Mouse (Mus musculus) heart, embryonic 13.5 days (tissue): ENCODE measurements around the gene Asl. TPM values are rescaled to one million over a fixed set of nuclear protein-coding genes. Genes with fewer than 3 reads are reported as not detected.
"Not testable (repeated sequence)": the region's sequence is repeated elsewhere in the genome, so short reads cannot be mapped to it uniquely, and the experiment has no call there.

Experiments used
- ATAC-seq: fragments of 200-750 bp; cut with Nextera tagmentation; 2 replicates; pipeline ENCODE4 v1.8.0; 2017; ENCODE audit warnings: moderate TSS enrichment; ENCODE audit not compliant: insufficient number of reproducible peaks, low FRiP score, low TSS enrichment; ENCODE audit errors: extremely low read depth
- H3K27ac ChIP-seq: fragments of 300-500 bp; sonication (generic); replicated peaks from 2 replicates; pipeline ENCODE4 v1.5.1; 2015; ENCODE audit warnings: moderate library complexity, mild to moderate bottlenecking, inconsistent platforms
- H3K27me3 ChIP-seq: fragments of 300-500 bp; sonication (generic); replicated peaks from 2 replicates; pipeline ENCODE4 v1.6.1; 2015; ENCODE audit warnings: mild to moderate bottlenecking, inconsistent platforms
- H3K36me3 ChIP-seq: fragments of 300-500 bp; sonication (generic); 2 replicates; pipeline ENCODE4 v1.6.1; 2015; ENCODE audit warnings: mild to moderate bottlenecking, inconsistent platforms
- H3K4me1 ChIP-seq: fragments of 300-500 bp; sonication (generic); 2 replicates; pipeline ENCODE4 v1.6.1; 2015; ENCODE audit warnings: inconsistent platforms
- H3K4me2 ChIP-seq: fragments of 300-500 bp; sonication (generic); 2 replicates; pipeline ENCODE4 v1.6.1; 2015; ENCODE audit warnings: inconsistent platforms, mild to moderate bottlenecking, moderate library complexity
- H3K4me3 ChIP-seq: fragments of 300-500 bp; sonication (generic); 2 replicates; pipeline ENCODE4 v1.5.1; 2015; ENCODE audit warnings: moderate library complexity, mild to moderate bottlenecking, inconsistent platforms
- H3K9ac ChIP-seq: fragments of 300-500 bp; sonication (generic); 2 replicates; pipeline ENCODE4 v1.6.1; 2015; ENCODE audit warnings: inconsistent platforms, mild to moderate bottlenecking, moderate library complexity
- H3K9me3 ChIP-seq: fragments of 300-500 bp; sonication (generic); 2 replicates; pipeline ENCODE4 v1.6.1; 2016; ENCODE audit warnings: inconsistent platforms
- WGBS: fragments of 180-500 bp; shearing (Covaris S2); methylation state at CpG from one replicate; pipeline ENCODE4 v1.1.7; 2015; ENCODE audit warnings: mixed read lengths; 5-methylcytosine and 5-hydroxymethylcytosine counted together
- polyA plus RNA-seq: library from polyadenylated mRNA; unstranded; fragments of >200 nt; fragmentation: Nextera tagmentation; extraction: Ambion mirVana; gene quantifications from 2 replicates; pipeline ENCODE4 v1.2.1, GENCODE M21; 2015

Asl gene
- polyA plus RNA-seq, 1 experiment from 2014 or later, result 18.7 TPM

GRCm38 (mm10) chr5:130044201-130044695 lies 15.2 kb upstream of the Asl start:
- Histone ChIP-seq H3K36me3 (peaks cover 73% of the 10 kb centered on the region), H3K4me1 (peaks cover 20% of the 10 kb centered on the region), H3K27ac (no peak overlapping the region), H3K9me3 (no peaks in the 10 kb centered on the region), H3K27me3 (peaks cover 65% of the 10 kb centered on the region), H3K4me3 (no peak overlapping the region), H3K4me2 (no peak overlapping the region), H3K9ac (no peak overlapping the region)
- no peak for ATAC-seq
- 82% methylated on average over 7 of the region's 7 CpGs for WGBS

- peaks cover 60% of the 10 kb centered on the region for H3K27me3 ChIP-seq
- ATAC-seq, result no peak
Measured at GRCm38 (mm10) chr5:130043741-130044140, 14.7 kb upstream of the Asl start.

GRCm38 (mm10) chr5:130041262-130041661 lies 12.2 kb upstream of the Asl start:
- H3K27ac ChIP-seq, result no peak overlapping the region
- H3K4me3 ChIP-seq, result no peak overlapping the region
- H3K9me3 ChIP-seq, result no peaks in the 10 kb centered on the region
- ATAC-seq, result no peak
- no peak overlapping the region for H3K4me2 ChIP-seq
- peaks cover 55% of the 10 kb centered on the region for H3K27me3 ChIP-seq
- no peak overlapping the region for H3K9ac ChIP-seq
- H3K36me3 ChIP-seq, result peaks cover 67% of the 10 kb centered on the region
- 86% methylated on average over 4 of the region's 4 CpGs for WGBS
- H3K4me1 ChIP-seq, result peaks cover 8% of the 10 kb centered on the region

More at GRCm38 (mm10) chr5:130043741-130044140, 14.7 kb upstream of the Asl start:
- no peak overlapping the region for H3K4me2 ChIP-seq
- H3K36me3 ChIP-seq, result peaks cover 69% of the 10 kb centered on the region
- H3K9ac ChIP-seq, result no peak overlapping the region
- H3K9me3 ChIP-seq, result no peaks in the 10 kb centered on the region
- peaks cover 17% of the 10 kb centered on the region for H3K4me1 ChIP-seq
- 88% methylated on average over 3 of the region's 3 CpGs for WGBS
- H3K27ac ChIP-seq, result no peak overlapping the region
- H3K4me3 ChIP-seq, result no peak overlapping the region

DNA sequence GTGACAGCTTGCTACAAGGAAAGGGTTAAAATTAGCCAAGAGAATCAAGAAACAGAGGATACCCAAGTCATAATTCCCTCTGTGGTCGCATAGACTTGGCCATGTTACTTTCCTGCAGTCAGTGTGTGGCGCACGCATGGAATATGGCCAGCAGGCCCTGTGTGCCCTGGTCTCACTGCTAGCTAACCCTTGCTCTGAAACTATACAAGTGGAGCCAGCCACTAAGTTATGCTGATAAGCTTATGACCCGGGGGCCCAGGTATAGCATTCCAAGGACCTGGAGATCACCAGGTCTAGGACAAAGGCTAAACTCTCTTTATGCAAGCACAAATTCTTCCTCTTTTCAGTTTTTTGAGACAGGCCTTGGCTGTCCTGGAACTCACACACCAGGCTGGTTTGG lies 11.8 kb upstream of the Asl start:
- Histone ChIP-seq H3K9ac (no peak overlapping the region), H3K27me3 (peaks cover 52% of the 10 kb centered on the region), H3K4me3 (no peak overlapping the region), H3K9me3 (no peaks in the 10 kb centered on the region), H3K27ac (no peak overlapping the region), H3K36me3 (peaks cover 68% of the 10 kb centered on the region), H3K4me2 (no peak overlapping the region), H3K4me1 (0 out of 2 replicates have a peak, but pooled peaks cover 3% of the 10 kb centered on the region)
- ATAC-seq, result no peak
- 88% methylated on average over 4 of the region's 4 CpGs for WGBS

- Histone ChIP-seq H3K27ac (no peak overlapping the region; the same call in 1 of the 2 replicates), H3K27me3 (peaks cover 24% of the 10 kb centered on the region; the same call in 1 of the 2 replicates), H3K4me2 (no peak overlapping the region), H3K36me3 (peaks cover 66% of the 10 kb centered on the region), H3K9me3 (no peaks in the 10 kb centered on the region), H3K4me1 (0 out of 2 replicates have a peak, but pooled peaks cover 8% of the 10 kb centered on the region), H3K4me3 (no peak overlapping the region), H3K9ac (no peak overlapping the region)
- ATAC-seq, result no peak
- 62% methylated on average over 19 of the region's 19 CpGs for WGBS
Measured at GRCm38 (mm10) chr5:130037752-130038455, 8.9 kb upstream of the Asl start.

- 67% methylated on average over 2 of the region's 2 CpGs for WGBS
- ATAC-seq, result not testable (repeated sequence)
- H3K36me3 ChIP-seq, result peaks cover 50% of the 10 kb centered on the region
Measured at GRCm38 (mm10) chr5:130036300-130036699, 7.3 kb upstream of the Asl start.

DNA sequence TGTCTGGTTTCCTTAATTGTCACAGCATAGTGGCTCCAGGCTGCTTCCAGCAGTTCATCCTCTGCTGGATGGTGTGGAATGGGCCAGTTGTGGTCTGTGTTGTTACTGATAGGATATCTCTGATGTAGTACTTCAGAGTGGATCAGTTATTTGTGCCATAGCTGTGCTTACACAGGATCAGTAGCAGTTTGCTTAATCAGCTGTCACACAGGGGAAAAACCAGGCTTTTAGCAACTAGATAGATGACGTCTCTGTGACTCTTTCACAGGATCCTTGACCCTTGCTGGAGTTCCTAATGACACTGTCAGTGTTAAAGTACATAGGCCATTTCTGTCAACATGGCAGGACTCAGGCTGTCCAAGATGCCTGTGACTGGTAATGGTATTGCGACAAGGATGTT lies 4.8 kb upstream of the Asl start:
- H3K27ac ChIP-seq, result no peak overlapping the region
- no peaks in the 10 kb centered on the region for H3K9me3 ChIP-seq
- 55% methylated on average over 2 of the region's 2 CpGs for WGBS
- H3K4me3 ChIP-seq, result no peak overlapping the region
- H3K9ac ChIP-seq, result 0 out of 2 replicates have a peak overlapping the region, but pooled peaks have one; percentile 10
- no peaks in the 10 kb centered on the region for H3K27me3 ChIP-seq
- no peak overlapping the region for H3K4me2 ChIP-seq
- 0 out of 2 replicates have a peak, but pooled peaks cover 11% of the 10 kb centered on the region for H3K4me1 ChIP-seq
- peaks cover 28% of the 10 kb centered on the region for H3K36me3 ChIP-seq
- ATAC-seq, result no peak

More at GRCm38 (mm10) chr5:130036300-130036699, 7.3 kb upstream of the Asl start:
- not testable (repeated sequence) for H3K4me2 ChIP-seq, H3K4me3 ChIP-seq, H3K9me3 ChIP-seq, H3K4me1 ChIP-seq, H3K27ac ChIP-seq, H3K9ac ChIP-seq
- H3K27me3 ChIP-seq, result peaks cover 13% of the 10 kb centered on the region; the same call in 1 of the 2 replicates

- H3K4me1 ChIP-seq, result 0 out of 2 replicates have a peak, but pooled peaks cover 8% of the 10 kb centered on the region
- H3K9ac ChIP-seq, result no peak overlapping the region
- peaks cover 16% of the 10 kb centered on the region for H3K27me3 ChIP-seq
- no peak overlapping the region for H3K4me2 ChIP-seq
- no peak overlapping the region for H3K27ac ChIP-seq
- WGBS, result 91% methylated on average over 19 of the region's 19 CpGs
- no peak for ATAC-seq
- H3K36me3 ChIP-seq, result peaks cover 14% of the 10 kb centered on the region
- H3K9me3 ChIP-seq, result no peaks in the 10 kb centered on the region
- no peak overlapping the region for H3K4me3 ChIP-seq
Measured at GRCm38 (mm10) chr5:130031410-130032390, 2.7 kb upstream of the Asl start.

GRCm38 (mm10) chr5:130027696-130028095 lies 1.4 kb downstream of the Asl start:
- Histone ChIP-seq H3K4me3 (no peak overlapping the region), H3K27me3 (peaks cover 27% of the 10 kb centered on the region), H3K9ac (no peak overlapping the region), H3K4me1 (peaks cover 11% of the 10 kb centered on the region; the same call in 1 of the 2 replicates), H3K36me3 (no peaks in the 10 kb centered on the region), H3K27ac (no peak overlapping the region), H3K9me3 (no peaks in the 10 kb centered on the region), H3K4me2 (no peak overlapping the region)
- WGBS, result 74% methylated on average over 7 of the region's 7 CpGs
- no peak for ATAC-seq

DNA sequence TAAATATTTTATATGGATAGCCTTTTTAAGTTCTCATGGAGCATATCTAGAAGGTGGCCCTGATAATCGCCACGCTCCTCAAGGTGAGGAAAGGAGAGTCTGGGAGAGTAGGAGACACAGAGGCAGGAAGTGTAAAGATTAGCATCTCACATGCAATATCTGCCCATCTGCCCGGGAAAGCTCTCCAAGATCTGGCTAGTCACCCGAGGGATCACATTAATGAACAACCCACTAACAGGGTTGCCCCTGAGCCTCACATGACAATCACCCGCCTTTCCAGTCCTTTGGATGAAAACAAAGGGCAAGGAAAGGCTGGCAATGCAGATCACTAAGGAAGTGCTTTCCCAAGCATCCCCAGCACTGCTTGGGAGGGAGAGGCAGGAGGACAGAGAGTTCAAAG lies 1.9 kb downstream of the Asl start:
- H3K4me1 ChIP-seq, result peaks cover 11% of the 10 kb centered on the region; the same call in 1 of the 2 replicates
- peaks cover 27% of the 10 kb centered on the region for H3K27me3 ChIP-seq
- H3K4me2 ChIP-seq, result no peak overlapping the region
- H3K36me3 ChIP-seq, result no peaks in the 10 kb centered on the region
- no peaks in the 10 kb centered on the region for H3K9me3 ChIP-seq
- WGBS, result 67% methylated on average over 5 of the region's 5 CpGs
- H3K9ac ChIP-seq, result no peak overlapping the region
- no peak overlapping the region for H3K4me3 ChIP-seq
- no peak overlapping the region for H3K27ac ChIP-seq
- no peak for ATAC-seq
